Mouse (Mus musculus): ENCODE data around the gene Trem1. TPM values are rescaled to one million over a fixed set of nuclear protein-coding genes. Genes with fewer than 3 reads are reported as not detected.

Gene Trem1
- 100 to 1,000 TPM; 431 to 451 TPM for total RNA-seq (2023)

DNA sequence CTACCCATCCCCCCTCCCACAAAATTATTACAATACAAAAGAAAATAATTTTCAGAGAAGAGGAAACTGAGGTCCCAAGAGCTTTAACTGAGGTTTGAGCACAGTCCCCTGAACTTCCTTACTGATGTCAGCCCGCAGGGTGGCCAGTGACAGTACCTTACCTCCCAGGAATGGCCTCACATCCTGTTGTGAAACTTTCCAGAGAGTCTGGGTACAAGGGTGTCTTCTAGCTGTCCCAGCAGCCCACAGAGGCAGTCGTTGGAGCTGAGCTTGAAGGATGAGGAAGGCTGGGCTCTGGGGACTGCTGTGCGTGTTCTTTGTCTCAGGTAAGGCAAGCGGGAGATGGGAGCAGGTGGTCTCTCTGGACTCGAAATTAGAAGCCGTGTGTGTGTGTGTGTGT lies at the start of gene Trem1:
Trem1 (plus strand) TSS at position 251 of the 400 bp plus-strand sequence.

GRCm38 (mm10) chr17:48247221-48247928 lies 14.8 kb downstream of the Trem1 start, which contains the start of gene Trem3:
Gene Trem3, plus strand, starts transcription at chr17:48247777.

DNA sequence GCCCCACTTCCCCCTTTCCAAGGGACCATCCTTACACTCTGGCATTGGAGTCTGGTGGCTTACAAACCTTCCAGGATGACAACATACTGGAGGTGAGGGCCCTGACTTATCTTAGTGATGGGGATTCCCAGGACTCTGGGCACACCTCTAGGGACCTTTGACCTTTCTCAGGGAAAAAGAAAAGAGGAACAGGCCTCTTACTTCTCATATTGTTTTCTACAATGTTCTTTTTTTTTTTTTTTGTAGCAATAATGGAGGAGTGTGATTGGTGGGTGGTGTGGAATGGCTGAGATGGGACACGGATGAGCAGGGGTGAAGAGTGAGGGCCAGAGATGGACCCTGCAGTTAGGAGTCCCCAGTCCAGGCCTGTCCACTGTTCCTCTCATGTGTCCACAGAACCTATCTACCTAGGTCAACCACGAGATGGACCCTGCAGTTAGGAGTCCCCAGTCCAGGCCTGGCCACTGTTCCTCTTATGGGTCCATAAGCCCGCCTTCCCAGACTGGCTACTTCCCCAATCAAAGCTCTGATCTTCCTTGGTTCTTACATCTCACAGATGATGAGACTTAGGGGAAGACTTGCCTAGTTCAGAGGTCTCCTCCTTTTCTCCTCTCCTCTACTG lies 31.3 kb downstream of the Trem1 start, which contains the start of gene Treml4:
Treml4 (plus strand) TSS at position 555 of the 622 bp plus-strand sequence.

Other genes starting within 250 kb of the Trem1 start
- not detected for gene 1700122O11Rik, start 194.5 kb upstream of the Trem1 start, total RNA-seq (2023)
- not detected for gene 1700067P10Rik, start 143.4 kb upstream of the Trem1 start, total RNA-seq (2023)
- gene 9830107B12Rik, start 86.5 kb upstream of the Trem1 start, total RNA-seq (2023): 10 to 100 TPM; 59.4 to 64.5 TPM
- gene A530064D06Rik, start 65.5 kb upstream of the Trem1 start, total RNA-seq (2023): 10 to 100 TPM; 72.0 to 73.9 TPM
- gene Trem3, start 15.0 kb downstream of the Trem1 start, total RNA-seq (2023): 100 to 1,000 TPM; 335 TPM
- gene Treml4, start 31.5 kb downstream of the Trem1 start, total RNA-seq (2023): 10 to 100 TPM; 25.6 to 30.3 TPM
- gene Treml2, start 66.7 kb downstream of the Trem1 start, total RNA-seq (2023): 100 to 1,000 TPM; 100 to 107 TPM
- gene B430306N03Rik, start 83.4 kb downstream of the Trem1 start, total RNA-seq (2023): 100 to 1,000 TPM; 125 to 140 TPM
- gene Trem2, start 113.6 kb downstream of the Trem1 start, total RNA-seq (2023): 10 to 100 TPM; 10.9 to 12.3 TPM
- gene Treml1, start 127.1 kb downstream of the Trem1 start, total RNA-seq (2023): 1 to 10 TPM; 1.7 to 1.8 TPM
- gene Nfya, start 177.1 kb downstream of the Trem1 start, total RNA-seq (2023): 100 to 1,000 TPM in 1 of 2 experiments, 10 to 100 TPM in 1; 83.5 to 105 TPM
- gene Oard1, start 177.2 kb downstream of the Trem1 start, total RNA-seq (2023): 10 to 100 TPM; 17.5 to 18.8 TPM
- not detected for gene Apobec2, start 200.2 kb downstream of the Trem1 start, total RNA-seq (2023)
- gene Tspo2, start 218.8 kb downstream of the Trem1 start, total RNA-seq (2023): 10 to 100 TPM in 1 of 2 experiments, 1 to 10 TPM in 1; 8.9 to 22.0 TPM
- gene Unc5cl, start 222.1 kb downstream of the Trem1 start, total RNA-seq (2023): under 1 TPM; 0.46 to 0.57 TPM